Mouse (Mus musculus) spleen, embryonic (tissue): ENCODE measurements around the gene Zfp296.

ENCODE experiments used
- CTCF ChIA-PET: fragments of 350-600 bp; sonication (Branson Sonifier 250); formaldehyde crosslinking; loops from one replicate; lab custom pipeline; 2022; lab: Charles Lee

The Zfp296 gene

GRCm38 (mm10) chr7:19577141-19577852, at the start of gene Zfp296, which contains the start of gene Gemin7:
TSS of gene Zfp296 (plus strand) at chr7:19577287.
TSS of gene Gemin7 (minus strand) at chr7:19577595.
- CTCF ChIA-PET, result no interaction called here

GRCm38 (mm10) chr7:19531077-19531476, 46.0 kb upstream of the Zfp296 start:
- CTCF ChIA-PET, result no interaction called here

- CTCF ChIA-PET, result interaction anchor here (0.6 kb wide), 1 partner anchor 359 kb away, joined by 16 read pairs; no protein-coding TSS in a partner anchor
Observed at GRCm38 (mm10) chr7:19532240-19532639, 44.8 kb upstream of the Zfp296 start.

GRCm38 (mm10) chr7:19534676-19535075, 42.4 kb upstream of the Zfp296 start:
- CTCF ChIA-PET, result no interaction called here

GRCm38 (mm10) chr7:19540771-19541566, 36.1 kb upstream of the Zfp296 start:
- CTCF ChIA-PET, result no interaction called here

GRCm38 (mm10) chr7:19541681-19542154, 35.4 kb upstream of the Zfp296 start:
- CTCF ChIA-PET, result no interaction called here

GRCm38 (mm10) chr7:19542155-19542691, 34.9 kb upstream of the Zfp296 start:
- CTCF ChIA-PET, result no interaction called here

GRCm38 (mm10) chr7:19543584-19543983, 33.5 kb upstream of the Zfp296 start:
- CTCF ChIA-PET, result no interaction called here

- CTCF ChIA-PET, result no interaction called here
Observed at GRCm38 (mm10) chr7:19546007-19546406, 31.1 kb upstream of the Zfp296 start.

GRCm38 (mm10) chr7:19547344-19547969, 29.6 kb upstream of the Zfp296 start:
- CTCF ChIA-PET, result no interaction called here

GRCm38 (mm10) chr7:19549394-19549793, 27.7 kb upstream of the Zfp296 start:
- CTCF ChIA-PET, result no interaction called here

- CTCF ChIA-PET, result no interaction called here
Observed at GRCm38 (mm10) chr7:19551634-19552033, 25.5 kb upstream of the Zfp296 start.

- CTCF ChIA-PET, result no interaction called here
Observed at GRCm38 (mm10) chr7:19552443-19552842, 24.6 kb upstream of the Zfp296 start.

GRCm38 (mm10) chr7:19554168-19554567, 22.9 kb upstream of the Zfp296 start:
- CTCF ChIA-PET, result no interaction called here

GRCm38 (mm10) chr7:19557086-19557485, 20.0 kb upstream of the Zfp296 start:
- CTCF ChIA-PET, result interaction anchor here (0.7 kb wide), 1 partner anchor 210 kb away, joined by 12 read pairs; no protein-coding TSS in a partner anchor

- CTCF ChIA-PET, result interaction anchor here (0.6 to 0.7 kb wide), 2 partner anchors 42 to 211 kb away, joined by 12 to 20 read pairs; no protein-coding TSS in a partner anchor
Observed at GRCm38 (mm10) chr7:19557982-19558900, 18.8 kb upstream of the Zfp296 start.

- CTCF ChIA-PET, result no interaction called here
Observed at GRCm38 (mm10) chr7:19558965-19559364, 18.1 kb upstream of the Zfp296 start.

- CTCF ChIA-PET, result interaction anchor here (0.6 kb wide), 1 partner anchor 182 kb away, joined by 3 read pairs; no protein-coding TSS in a partner anchor
Observed at GRCm38 (mm10) chr7:19560491-19561260, 16.4 kb upstream of the Zfp296 start.

- CTCF ChIA-PET, result interaction anchor here (0.6 kb wide), 1 partner anchor 183 kb away, joined by 3 read pairs; no protein-coding TSS in a partner anchor
Observed at GRCm38 (mm10) chr7:19561431-19561764, 15.7 kb upstream of the Zfp296 start.
